10 mouse cellular contexts compared by ENCODE assay signal in genomic region chr16:8686871-8687535, GRCm38 (mm10). TPM values are rescaled to one million over a fixed set of nuclear protein-coding genes. Genes with fewer than 3 reads are reported as not detected.
DNase-seq lines count a peak whose midpoint lies in the region; ATAC-seq lines count a peak whose summit lies in the region.
"Had no signal": no experiment of that assay in that cellular context is flagged by ENCODE, and none has a peak within 500 bp of the region (broad histone marks: within the 10 kb centered on the region; RNA-seq: fewer than 3 reads in every experiment).

No protein-coding gene starts in this region.

- ATAC-seq in midbrain, embryonic 14.5 days (ENCODE audit: low FRiP score, low TSS enrichment): no peak
- peak; percentile 94 for ATAC-seq in liver, embryonic 11.5 days (replicated peaks; ENCODE audit: low FRiP score)
- peak; percentile 95 for ATAC-seq in stomach, embryonic 15.5 days (ENCODE audit: insufficient read depth, low FRiP score, low read depth)

- no peak overlapping the region for H3K9ac ChIP-seq in midbrain, embryonic 14.5 days (replicated peaks; ENCODE audit: low read length)
- peak overlapping the region; percentile 64 for H3K9ac ChIP-seq in liver, embryonic 11.5 days (ENCODE audit: low read depth, low read length)
- H3K9ac ChIP-seq in stomach, embryonic 15.5 days: no peak overlapping the region
- H3K9ac ChIP-seq: hindbrain, embryonic 15.5 days had no signal

- peak; percentile 39 for DNase-seq in cerebellum, adult 9-10 months
- DNase-seq in cerebellum, adult 18-20 months: no peak
- DNase-seq in midbrain, embryonic 10.5 days (ENCODE audit: low spot score): no peak
- no peak for DNase-seq in midbrain, embryonic 14.5 days
- DNase-seq in liver, embryonic 11.5 days (ENCODE audit: low spot score): peak; percentile 50
- no peak for DNase-seq in frontal cortex, postnatal 25 days (ENCODE audit: low spot score in 2 of 2)
- no peak for DNase-seq in layer of hippocampus, adult 9-10 months (ENCODE audit: low spot score)

- no peak overlapping the region for H3K4me3 ChIP-seq in midbrain, embryonic 10.5 days
- H3K4me3 ChIP-seq in midbrain, embryonic 14.5 days (replicated peaks; ENCODE audit: low read depth, low read length): no peak overlapping the region
- 0 out of 2 replicates have a peak overlapping the region, but pooled peaks have one; percentile 15 for H3K4me3 ChIP-seq in liver, embryonic 11.5 days (ENCODE audit: low read depth, low read length)
- no peak overlapping the region for H3K4me3 ChIP-seq in stomach, embryonic 15.5 days (replicated peaks)
- H3K4me3 ChIP-seq: hindbrain, embryonic 15.5 days had no signal

- 87% methylated on average over 11 of the region's 11 CpGs for WGBS in midbrain, embryonic 10.5 days
- 89% methylated on average over 11 of the region's 11 CpGs for WGBS in midbrain, embryonic 14.5 days
- WGBS in liver, embryonic 11.5 days: 46% methylated on average over 11 of the region's 11 CpGs
- WGBS in stomach, embryonic 15.5 days: 66% methylated on average over 11 of the region's 11 CpGs

- H3K4me1 ChIP-seq in midbrain, embryonic 10.5 days: no peaks in the 10 kb centered on the region
- H3K4me1 ChIP-seq in midbrain, embryonic 14.5 days (ENCODE audit: control insufficient read depth, insufficient read depth, low read length): no peaks in the 10 kb centered on the region
- H3K4me1 ChIP-seq in liver, embryonic 11.5 days (replicated peaks; ENCODE audit: control insufficient read depth, insufficient read depth, low read length): peaks cover 26% of the 10 kb centered on the region
- peaks cover 10% of the 10 kb centered on the region; the same call in 1 of the 2 replicates for H3K4me1 ChIP-seq in stomach, embryonic 15.5 days

- no peaks in the 10 kb centered on the region for H3K27me3 ChIP-seq in midbrain, embryonic 10.5 days (ENCODE audit: low read depth, poor library complexity, severe bottlenecking)
- H3K27me3 ChIP-seq in midbrain, embryonic 14.5 days (ENCODE audit: control insufficient read depth, insufficient read depth, low read length): no peaks in the 10 kb centered on the region
- H3K27me3 ChIP-seq in liver, embryonic 11.5 days (replicated peaks; ENCODE audit: control insufficient read depth, insufficient read depth, low read length): no peaks in the 10 kb centered on the region
- H3K27me3 ChIP-seq in stomach, embryonic 15.5 days (replicated peaks): no peaks in the 10 kb centered on the region
- H3K27me3 ChIP-seq: hindbrain, embryonic 15.5 days had no signal

- H3K27ac ChIP-seq in midbrain, embryonic 10.5 days (replicated peaks): peak overlapping the region; percentile 18; the same call in 1 of the 2 replicates
- no peak overlapping the region for H3K27ac ChIP-seq in midbrain, embryonic 14.5 days (replicated peaks; ENCODE audit: low read depth, low read length)
- H3K27ac ChIP-seq in liver, embryonic 11.5 days (ENCODE audit: low read depth, low read length): peak overlapping the region; percentile 87
- H3K27ac ChIP-seq in stomach, embryonic 15.5 days: peak overlapping the region; percentile 44; the same call in 1 of the 2 replicates
- H3K27ac ChIP-seq: hindbrain, embryonic 15.5 days had no signal

- no peak overlapping the region for H3K4me2 ChIP-seq in midbrain, embryonic 14.5 days (ENCODE audit: low read length)
- peak overlapping the region; percentile 66 for H3K4me2 ChIP-seq in liver, embryonic 11.5 days
- no peak overlapping the region for H3K4me2 ChIP-seq in stomach, embryonic 15.5 days
- H3K4me2 ChIP-seq: hindbrain, embryonic 15.5 days had no signal

- peaks cover 75% of the 10 kb centered on the region for H3K36me3 ChIP-seq in midbrain, embryonic 10.5 days
- peaks cover 51% of the 10 kb centered on the region for H3K36me3 ChIP-seq in midbrain, embryonic 14.5 days (ENCODE audit: control insufficient read depth, insufficient read depth, low read length)
- peaks cover 40% of the 10 kb centered on the region for H3K36me3 ChIP-seq in liver, embryonic 11.5 days (ENCODE audit: control insufficient read depth, insufficient read depth, low read length)
- peaks cover 23% of the 10 kb centered on the region for H3K36me3 ChIP-seq in stomach, embryonic 15.5 days

- H3K9me3 ChIP-seq in midbrain, embryonic 10.5 days (replicated peaks): no peaks in the 10 kb centered on the region
- H3K9me3 ChIP-seq in midbrain, embryonic 14.5 days (ENCODE audit: control insufficient read depth, low read length): no peaks in the 10 kb centered on the region
- no peaks in the 10 kb centered on the region for H3K9me3 ChIP-seq in liver, embryonic 11.5 days (ENCODE audit: control insufficient read depth, low read length)
- no peaks in the 10 kb centered on the region for H3K9me3 ChIP-seq in stomach, embryonic 15.5 days
- H3K9me3 ChIP-seq: hindbrain, embryonic 15.5 days had no signal

RNA-seq across cellular contexts. Expression of gene Gm5767, which starts 6.4 kb away (rescaled TPM):
- not detected in 2 replicates for polyA plus RNA-seq in midbrain, embryonic 10.5 days (2016; fragmentation: Nextera tagmentation; extraction: Ambion mirVana)
- polyA plus RNA-seq in midbrain, embryonic 14.5 days (2014; fragmentation: Nextera tagmentation; extraction: Ambion mirVana): not detected in 2 replicates
- polyA plus RNA-seq in liver, embryonic 11.5 days (2014; fragmentation: Nextera tagmentation; extraction: Ambion mirVana): not detected in 2 replicates
- not detected in 2 replicates for polyA plus RNA-seq in stomach, embryonic 15.5 days (2015; fragmentation: Nextera tagmentation; extraction: Ambion mirVana)
- polyA plus RNA-seq: brain, embryonic 14.5 days; hindbrain, embryonic 15.5 days had no signal

RNA-seq across cellular contexts. Expression of gene Carhsp1, which starts 15.0 kb away (rescaled TPM):
- polyA plus RNA-seq in midbrain, embryonic 10.5 days (2016; fragmentation: Nextera tagmentation; extraction: Ambion mirVana): 197 and 253 TPM in 2 replicates
- polyA plus RNA-seq in midbrain, embryonic 14.5 days (2014; fragmentation: Nextera tagmentation; extraction: Ambion mirVana): 76.4 and 149 TPM in 2 replicates
- 24.9 and 25.4 TPM in 2 replicates for polyA plus RNA-seq in liver, embryonic 11.5 days (2014; fragmentation: Nextera tagmentation; extraction: Ambion mirVana)
- 82.3 and 92.6 TPM in 2 replicates for polyA plus RNA-seq in stomach, embryonic 15.5 days (2015; fragmentation: Nextera tagmentation; extraction: Ambion mirVana)

RNA-seq across cellular contexts. Expression of gene Tmem186, which starts 49.5 kb away (rescaled TPM):
- polyA plus RNA-seq in midbrain, embryonic 10.5 days (2016; fragmentation: Nextera tagmentation; extraction: Ambion mirVana): 25.7 and 27.9 TPM in 2 replicates
- polyA plus RNA-seq in midbrain, embryonic 14.5 days (2014; fragmentation: Nextera tagmentation; extraction: Ambion mirVana): 16.1 and 17.2 TPM in 2 replicates
- polyA plus RNA-seq in liver, embryonic 11.5 days (2014; fragmentation: Nextera tagmentation; extraction: Ambion mirVana): 16.4 and 19.4 TPM in 2 replicates
- 18.8 and 20.1 TPM in 2 replicates for polyA plus RNA-seq in stomach, embryonic 15.5 days (2015; fragmentation: Nextera tagmentation; extraction: Ambion mirVana)

RNA-seq across cellular contexts. Expression of gene Pmm2, which starts 49.5 kb away (rescaled TPM):
- polyA plus RNA-seq in midbrain, embryonic 10.5 days (2016; fragmentation: Nextera tagmentation; extraction: Ambion mirVana): 50.5 and 51.9 TPM in 2 replicates
- 36.3 and 41.5 TPM in 2 replicates for polyA plus RNA-seq in midbrain, embryonic 14.5 days (2014; fragmentation: Nextera tagmentation; extraction: Ambion mirVana)
- polyA plus RNA-seq in liver, embryonic 11.5 days (2014; fragmentation: Nextera tagmentation; extraction: Ambion mirVana): 52.9 and 55.8 TPM in 2 replicates
- 67.6 and 69.2 TPM in 2 replicates for polyA plus RNA-seq in stomach, embryonic 15.5 days (2015; fragmentation: Nextera tagmentation; extraction: Ambion mirVana)

Comparison
In these comparisons a context has a peak if more than half of its experiments do, and no peak if none do; other contexts are left out.
1. DNase-seq: peak in cerebellum, adult 9-10 months (single experiment) and liver, embryonic 11.5 days (single experiment); none in cerebellum, adult 18-20 months (0 of 2), midbrain, embryonic 10.5 days (single experiment), midbrain, embryonic 14.5 days (single experiment), frontal cortex, postnatal 25 days (0 of 2) and layer of hippocampus, adult 9-10 months (single experiment).